Mouse (Mus musculus) stomach, postnatal 0 days (tissue): ENCODE measurements around the gene Myo3b. TPM values are rescaled to one million over a fixed set of nuclear protein-coding genes. Genes with fewer than 3 reads are reported as not detected.

Experiments used
- ATAC-seq: fragments of 200-750 bp; cut with Nextera tagmentation; 2 replicates; pipeline ENCODE4 v1.8.0; 2017; ENCODE audit not compliant: low FRiP score, low TSS enrichment
- DNase-seq: peaks from one replicate; pipeline ENCODE4 v3.0.0-alpha.2; 2016; ENCODE audit warnings: low spot score
- H3K27ac ChIP-seq: fragments of 300-500 bp; sonication (generic); replicated peaks from 2 replicates; pipeline ENCODE4 v1.5.1; 2014; ENCODE audit warnings: mild to moderate bottlenecking, control low read depth
- H3K27me3 ChIP-seq: fragments of 300-500 bp; sonication (generic); 2 replicates; pipeline ENCODE4 v1.6.1; 2014; ENCODE audit warnings: low read length; ENCODE audit not compliant: control insufficient read depth, insufficient read depth
- H3K36me3 ChIP-seq: fragments of 300-500 bp; sonication (generic); 2 replicates; pipeline ENCODE4 v1.6.1; 2014; ENCODE audit warnings: low read length, mixed read lengths; ENCODE audit not compliant: control insufficient read depth, insufficient read depth
- H3K4me1 ChIP-seq: fragments of 300-500 bp; sonication (generic); replicated peaks from 2 replicates; pipeline ENCODE4 v1.6.1; 2014; ENCODE audit warnings: antibody characterized with exemption; ENCODE audit not compliant: control insufficient read depth, insufficient read depth
- H3K4me2 ChIP-seq: fragments of 300-500 bp; sonication (generic); replicated peaks from 2 replicates; pipeline ENCODE4 v1.6.1; 2014; ENCODE audit warnings: low read depth, mild to moderate bottlenecking, control low read depth, moderate library complexity
- H3K4me3 ChIP-seq: fragments of 300-500 bp; sonication (generic); 2 replicates; pipeline ENCODE4 v1.5.1; 2014; ENCODE audit warnings: low read depth, low read length, control low read depth
- H3K9ac ChIP-seq: fragments of 300-500 bp; sonication (generic); 2 replicates; pipeline ENCODE4 v1.6.1; 2014; ENCODE audit warnings: mild to moderate bottlenecking, low read length, control low read depth, mixed read lengths
- H3K9me3 ChIP-seq: fragments of 300-500 bp; sonication (generic); 2 replicates; pipeline ENCODE4 v1.6.1; 2016; ENCODE audit warnings: low read length; ENCODE audit not compliant: control insufficient read depth
- CTCF ChIP-seq: IDR thresholded peaks from 2 replicates; pipeline ENCODE4 v1.5.1; 2016; ENCODE audit warnings: antibody characterized with exemption, low read depth, mild to moderate bottlenecking, moderate library complexity
- EP300 ChIP-seq: optimal IDR thresholded peaks from 2 replicates; pipeline ENCODE3; 2016; ENCODE audit warnings: antibody characterized with exemption
- WGBS: fragments of 180-500 bp; shearing (Covaris S2); extraction: QIAGEN DNeasy Blood & Tissue Kit; methylation state at CpG from one replicate; pipeline ENCODE4 v1.1.7; 2014; 5-methylcytosine and 5-hydroxymethylcytosine counted together
- polyA plus RNA-seq: library from polyadenylated mRNA; unstranded; fragments of >200 nt; fragmentation: Nextera tagmentation; extraction: Ambion mirVana; gene quantifications from 2 replicates; pipeline ENCODE4 v1.2.1, GENCODE M21; 2015

The Myo3b gene
- polyA plus RNA-seq, 1 experiment from 2014 or later: 0.21 TPM

GRCm38 (mm10) chr2:70148821-70149510 is 110.0 kb downstream of the Myo3b start:
- TF ChIP-seq CTCF: no peak
- TF ChIP-seq EP300: no peak
- 68% methylated on average over 13 of the region's 13 CpGs for WGBS
- no peak for ATAC-seq
- H3K9me3 ChIP-seq: no peaks in the 10 kb centered on the region
- no peak for DNase-seq
- no peak overlapping the region for H3K9ac ChIP-seq
- H3K4me1 ChIP-seq: no peaks in the 10 kb centered on the region
- no peak overlapping the region for H3K4me3 ChIP-seq
- H3K36me3 ChIP-seq: no peaks in the 10 kb centered on the region
- no peak overlapping the region for H3K27ac ChIP-seq
- H3K27me3 ChIP-seq: no peaks in the 10 kb centered on the region
- no peak overlapping the region for H3K4me2 ChIP-seq

- ATAC-seq: no peak
Measured at GRCm38 (mm10) chr2:70150399-70151035, 111.6 kb downstream of the Myo3b start.

GRCm38 (mm10) chr2:70151930-70152329 is 113.0 kb downstream of the Myo3b start:
- Histone ChIP-seq H3K9me3 (no peaks in the 10 kb centered on the region), H3K27me3 (no peaks in the 10 kb centered on the region), H3K4me3 (no peak overlapping the region), H3K27ac (no peak overlapping the region), H3K4me2 (no peak overlapping the region), H3K4me1 (no peaks in the 10 kb centered on the region), H3K9ac (no peak overlapping the region), H3K36me3 (no peaks in the 10 kb centered on the region)
- no peak for ATAC-seq
- DNase-seq: no peak
- TF ChIP-seq EP300 (no peak), CTCF (no peak)
- 64% methylated on average over 3 of the region's 3 CpGs for WGBS

More at GRCm38 (mm10) chr2:70150399-70151035, 111.6 kb downstream of the Myo3b start:
- no peaks in the 10 kb centered on the region for H3K36me3 ChIP-seq
- H3K9me3 ChIP-seq: no peaks in the 10 kb centered on the region
- no peak overlapping the region for H3K9ac ChIP-seq
- H3K4me2 ChIP-seq: no peak overlapping the region
- no peak for DNase-seq
- 79% methylated on average over 6 of the region's 6 CpGs for WGBS
- no peak overlapping the region for H3K4me3 ChIP-seq
- no peaks in the 10 kb centered on the region for H3K4me1 ChIP-seq
- TF ChIP-seq EP300 (no peak), CTCF (no peak)
- no peaks in the 10 kb centered on the region for H3K27me3 ChIP-seq
- no peak overlapping the region for H3K27ac ChIP-seq

- no peak overlapping the region for H3K4me2 ChIP-seq
- DNase-seq: no peak
- 85% methylated on average over 8 of the region's 8 CpGs for WGBS
- no peak for TF ChIP-seq CTCF
- H3K9me3 ChIP-seq: no peaks in the 10 kb centered on the region
- no peaks in the 10 kb centered on the region for H3K4me1 ChIP-seq
- no peaks in the 10 kb centered on the region for H3K36me3 ChIP-seq
- no peak overlapping the region for H3K27ac ChIP-seq
- no peak overlapping the region for H3K9ac ChIP-seq
- no peaks in the 10 kb centered on the region for H3K27me3 ChIP-seq
- no peak overlapping the region for H3K4me3 ChIP-seq
- ATAC-seq: no peak
Measured at GRCm38 (mm10) chr2:70155226-70155836, 116.4 kb downstream of the Myo3b start.

DNA sequence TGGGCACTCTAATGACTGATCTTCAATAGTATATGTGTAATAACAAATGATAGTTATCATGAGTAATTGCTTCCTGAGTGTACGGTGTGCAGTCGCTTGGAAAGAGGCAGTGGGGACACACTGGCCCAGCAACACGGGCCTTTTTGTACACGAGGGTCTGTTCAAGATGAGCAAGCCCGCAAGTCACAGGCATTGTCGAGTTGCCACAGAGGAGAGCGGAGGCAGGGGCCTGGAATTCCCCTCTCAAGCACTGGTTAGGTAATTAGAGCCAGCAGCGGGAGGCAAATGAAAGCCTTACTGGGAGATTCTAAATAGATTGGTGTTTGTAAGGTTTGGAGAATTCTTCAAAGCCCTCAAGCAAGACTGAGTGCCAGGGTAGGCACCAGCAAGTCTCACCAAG is 120.6 kb downstream of the Myo3b start:
- no peak overlapping the region for H3K27ac ChIP-seq
- H3K9me3 ChIP-seq: no peaks in the 10 kb centered on the region
- no peaks in the 10 kb centered on the region for H3K36me3 ChIP-seq
- H3K9ac ChIP-seq: no peak overlapping the region
- TF ChIP-seq EP300 (no peak), CTCF (no peak)
- H3K4me2 ChIP-seq: no peak overlapping the region
- no peak overlapping the region for H3K4me3 ChIP-seq
- ATAC-seq (no peak), DNase-seq (no peak)
- no peaks in the 10 kb centered on the region for H3K4me1 ChIP-seq
- H3K27me3 ChIP-seq: no peaks in the 10 kb centered on the region
- WGBS: 41% methylated on average over 8 of the region's 8 CpGs

- no peak overlapping the region for H3K27ac ChIP-seq
- no peak overlapping the region for H3K4me3 ChIP-seq
- 64% methylated on average over 3 of the region's 3 CpGs for WGBS
- H3K4me1 ChIP-seq: no peaks in the 10 kb centered on the region
- no peak for ATAC-seq
- no peaks in the 10 kb centered on the region for H3K27me3 ChIP-seq
- no peak overlapping the region for H3K4me2 ChIP-seq
- no peak for DNase-seq
- H3K9me3 ChIP-seq: no peaks in the 10 kb centered on the region
- H3K36me3 ChIP-seq: no peaks in the 10 kb centered on the region
- H3K9ac ChIP-seq: no peak overlapping the region
- TF ChIP-seq EP300: no peak
- TF ChIP-seq CTCF: no peak
Measured at GRCm38 (mm10) chr2:70166231-70166630, 127.3 kb downstream of the Myo3b start.
